Mouse (Mus musculus): ENCODE data around the gene Arhgef10l.

The Arhgef10l gene

DNA sequence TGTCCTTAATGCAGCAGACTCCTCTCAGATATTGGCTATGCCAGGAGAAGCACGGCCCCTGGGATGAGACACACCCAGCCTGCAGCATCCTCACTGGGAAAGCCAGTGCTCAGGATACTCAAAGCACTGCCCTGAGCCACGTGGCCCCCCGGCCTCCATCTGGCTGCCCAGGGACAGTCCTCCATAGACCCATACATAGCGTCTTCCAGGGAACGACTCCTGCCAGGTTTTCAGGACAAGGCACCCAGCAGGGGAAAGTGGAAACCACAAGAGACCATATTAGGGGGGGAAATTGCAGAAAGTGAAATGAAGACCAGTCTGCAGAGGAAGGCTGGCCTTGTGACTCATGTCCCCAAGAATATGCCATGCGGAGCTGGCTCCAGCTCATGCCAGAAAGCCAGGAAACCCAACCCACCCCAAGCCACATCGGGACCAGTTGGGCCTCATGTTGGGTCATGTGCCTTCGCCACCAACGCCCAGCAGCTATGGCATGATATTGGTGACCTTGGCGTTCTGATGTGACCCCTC lies 30.9 kb downstream of the Arhgef10l start:
- no peak for DNase-seq (ENCODE audit: low read depth, low spot score)

DNA sequence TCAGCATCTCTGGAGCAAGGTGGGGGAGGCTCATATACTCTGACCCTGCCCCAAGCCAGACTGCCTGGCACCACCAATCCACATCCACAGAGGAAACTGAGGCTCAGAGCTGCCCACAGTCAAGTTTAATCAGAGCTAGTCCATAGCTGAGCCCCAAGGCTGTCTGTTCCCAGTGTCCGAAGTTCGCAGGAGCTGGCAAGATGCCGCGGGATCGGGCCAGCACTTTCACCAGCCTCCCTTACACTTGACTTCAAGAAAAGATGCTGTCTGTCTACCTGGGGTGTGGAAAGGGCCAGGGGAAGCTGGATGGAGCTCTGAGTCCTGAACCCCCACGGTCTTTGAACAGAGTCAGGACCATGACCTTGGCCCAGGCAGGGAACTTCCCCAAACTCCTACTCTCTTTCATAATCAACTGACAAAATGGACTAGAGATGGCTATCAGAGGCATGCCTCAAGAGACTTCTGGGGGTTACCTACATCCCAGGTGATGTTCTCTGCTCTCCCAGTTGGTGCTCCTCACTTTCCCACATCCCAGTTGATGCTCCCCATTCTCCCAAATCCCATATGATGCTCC lies 34.4 kb downstream of the Arhgef10l start:
- DNase-seq (ENCODE audit: low read depth, low spot score) = no peak

DNA sequence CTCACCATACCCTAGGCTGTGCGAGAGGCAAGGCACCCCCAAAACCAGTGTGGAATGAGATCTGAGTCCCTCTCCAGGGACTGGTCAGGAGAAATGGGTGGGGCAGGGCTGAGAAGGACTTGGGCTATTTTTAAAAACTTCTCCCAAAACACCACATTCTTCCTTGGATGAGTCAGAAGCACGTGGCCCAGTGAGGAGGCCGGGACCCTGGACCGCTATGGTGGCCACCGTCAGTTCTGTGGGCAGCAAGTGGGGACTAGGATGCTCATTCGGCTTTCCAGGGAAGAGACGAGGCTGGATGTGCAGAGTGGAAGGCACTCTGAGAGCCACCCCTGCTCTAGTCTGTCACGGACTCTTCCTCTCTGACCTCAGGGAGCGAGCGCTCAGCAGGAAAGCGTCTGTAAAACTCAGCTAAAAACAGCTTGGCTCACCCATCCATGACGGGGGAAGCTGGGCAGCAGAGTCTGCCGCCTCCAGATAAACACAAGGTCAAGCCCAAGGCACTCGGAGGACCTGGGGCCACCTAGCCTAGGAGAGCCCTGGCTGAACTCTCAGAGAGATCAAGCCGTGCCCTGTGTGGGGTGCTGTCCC lies 35.1 kb downstream of the Arhgef10l start:
- no peak for DNase-seq (ENCODE audit: low read depth, low spot score)

DNA sequence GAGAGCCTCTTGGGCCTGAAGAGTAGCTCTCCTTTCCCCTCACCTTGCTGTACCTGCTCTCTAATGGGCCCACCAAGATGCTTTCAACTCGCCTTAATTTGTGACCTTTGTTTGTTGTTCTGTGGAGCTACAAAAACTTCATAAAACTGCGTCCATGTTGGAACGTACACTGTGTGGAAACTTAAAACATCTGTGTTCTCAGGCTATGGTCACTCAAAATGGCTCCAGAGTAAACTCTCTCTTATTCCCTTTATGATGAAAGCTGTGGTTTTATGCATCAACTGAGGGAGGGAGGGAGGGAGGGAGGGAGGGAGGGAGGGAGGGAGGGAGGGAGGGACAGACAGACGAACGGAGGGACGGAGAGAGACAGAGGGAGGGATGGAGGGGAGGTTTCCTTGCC lies 35.7 kb downstream of the Arhgef10l start:
- DNase-seq (ENCODE audit: low read depth, low spot score) = no peak

DNA sequence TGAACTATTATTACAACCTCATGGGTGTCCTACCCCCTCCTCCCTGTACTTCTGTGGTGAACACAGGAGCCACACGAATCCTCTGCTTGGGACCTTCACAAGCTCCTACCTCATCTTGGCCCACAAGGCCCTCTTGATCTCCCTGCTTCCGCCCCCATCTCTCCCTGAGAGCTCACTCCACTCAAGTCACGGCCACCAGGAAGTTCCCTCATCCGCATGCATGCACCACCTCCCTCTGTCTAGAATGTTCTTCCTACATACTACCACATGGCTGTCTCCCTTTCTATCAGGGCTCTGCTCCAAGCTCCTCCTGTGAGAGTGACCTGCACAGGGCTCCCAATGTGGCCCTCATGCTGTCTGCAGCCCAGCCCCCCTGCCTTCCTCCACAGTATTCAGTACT lies 36.8 kb downstream of the Arhgef10l start:
- no peak for DNase-seq (ENCODE audit: low read depth, low spot score)

DNA sequence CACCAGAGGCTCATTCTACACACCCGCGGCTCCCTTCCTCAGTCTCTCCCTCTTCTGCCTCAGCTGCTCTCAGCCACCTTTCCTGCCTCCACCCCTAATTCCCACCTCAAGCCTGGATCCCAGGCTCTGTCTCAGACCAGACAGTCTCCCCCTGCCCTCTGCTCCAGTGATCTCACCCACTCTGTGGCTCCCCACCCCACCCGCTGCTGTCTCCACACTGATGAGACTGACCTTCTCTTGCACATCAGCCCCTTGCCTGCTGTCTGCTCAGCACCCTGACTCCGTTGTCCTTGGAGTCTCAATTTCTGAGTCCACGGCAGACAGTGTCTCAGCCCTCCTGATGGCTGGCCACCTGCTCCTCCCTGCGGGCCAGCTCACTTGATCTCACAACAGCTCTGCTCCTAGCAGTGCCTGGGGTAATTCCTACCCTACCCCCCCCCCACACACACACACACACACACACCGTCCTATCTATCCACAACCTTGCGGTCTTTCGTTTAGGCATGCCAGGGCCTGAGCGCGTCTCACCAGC lies 37.3 kb downstream of the Arhgef10l start:
- DNase-seq (ENCODE audit: low read depth, low spot score) = no peak

DNA sequence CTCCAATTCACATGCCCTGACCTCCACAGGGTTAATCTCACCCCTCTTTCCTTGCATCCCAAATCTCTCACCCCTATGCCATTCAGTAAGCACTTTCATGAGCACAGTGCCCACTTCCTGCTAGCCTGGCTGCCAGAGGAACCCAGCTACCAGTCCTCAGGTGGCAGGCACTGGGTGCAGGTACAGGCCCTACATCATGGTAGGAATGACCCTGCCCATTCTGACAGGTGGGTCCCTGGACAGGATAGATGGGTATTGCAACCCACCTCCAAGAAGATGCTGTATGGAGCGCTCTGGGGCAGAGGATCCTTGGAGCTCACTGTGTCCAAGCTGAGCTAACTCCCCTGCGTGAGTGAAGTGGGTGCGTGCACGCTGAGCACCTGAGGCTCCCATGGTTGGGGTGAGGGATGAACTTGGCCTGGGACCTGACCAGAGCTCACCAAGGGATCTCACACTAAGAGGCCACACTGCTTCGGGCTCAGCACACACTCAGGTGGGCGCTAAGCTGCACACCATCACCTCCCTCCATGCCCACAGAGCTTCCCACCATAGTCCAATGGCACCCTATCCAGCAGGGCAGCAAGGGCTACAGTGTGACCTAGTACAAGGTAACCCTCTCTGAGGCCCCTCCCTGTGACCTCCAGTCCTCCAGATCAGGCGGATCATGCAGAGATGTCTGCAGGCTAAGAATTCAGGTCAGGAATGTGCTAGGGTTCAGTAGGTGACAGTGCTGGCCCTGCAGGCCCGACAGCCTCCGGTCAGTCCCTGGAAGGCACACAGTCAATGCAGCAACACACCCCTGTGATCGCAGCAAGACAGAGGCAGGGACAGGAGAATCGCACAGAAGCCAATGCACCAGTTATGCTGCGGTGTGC lies 39.9 kb downstream of the Arhgef10l start:
- no peak for DNase-seq (ENCODE audit: low read depth, low spot score)

DNA sequence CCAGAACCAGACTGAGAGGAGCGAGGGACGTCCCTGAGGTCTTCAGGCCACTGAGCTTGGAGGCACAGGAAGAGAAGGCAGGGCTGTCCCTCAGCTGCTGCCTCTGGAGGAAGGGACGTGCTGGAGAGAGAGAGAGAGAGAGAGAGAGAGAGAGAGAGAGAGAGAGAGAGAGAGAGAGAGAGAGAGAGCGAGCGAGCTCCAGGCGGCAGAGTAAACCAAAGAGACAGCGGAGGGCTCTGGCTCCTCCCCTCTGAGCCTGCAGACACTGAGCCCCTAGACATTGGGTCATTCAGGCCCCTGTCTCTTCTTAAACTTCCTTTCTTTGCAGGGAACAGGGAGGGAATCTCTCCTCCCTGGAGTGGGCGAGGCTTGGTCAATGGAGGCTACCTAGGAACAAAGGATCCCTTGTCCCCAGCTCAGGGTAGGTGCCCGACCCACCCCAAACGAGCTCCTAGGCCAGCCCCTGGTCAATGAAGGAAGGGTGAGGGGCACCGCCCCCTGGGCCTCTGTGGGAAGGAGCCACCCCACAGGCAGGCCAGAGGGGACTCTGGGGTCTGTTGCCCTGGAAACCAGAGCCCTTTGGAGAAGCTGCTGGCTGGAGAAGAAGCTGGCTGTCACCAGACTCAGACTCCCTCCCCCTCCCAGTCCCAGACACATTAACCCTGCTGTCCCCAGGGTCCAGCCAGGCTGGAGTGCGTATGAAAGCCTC lies 41.2 kb downstream of the Arhgef10l start:
- DNase-seq (ENCODE audit: low read depth, low spot score) = no peak

DNA sequence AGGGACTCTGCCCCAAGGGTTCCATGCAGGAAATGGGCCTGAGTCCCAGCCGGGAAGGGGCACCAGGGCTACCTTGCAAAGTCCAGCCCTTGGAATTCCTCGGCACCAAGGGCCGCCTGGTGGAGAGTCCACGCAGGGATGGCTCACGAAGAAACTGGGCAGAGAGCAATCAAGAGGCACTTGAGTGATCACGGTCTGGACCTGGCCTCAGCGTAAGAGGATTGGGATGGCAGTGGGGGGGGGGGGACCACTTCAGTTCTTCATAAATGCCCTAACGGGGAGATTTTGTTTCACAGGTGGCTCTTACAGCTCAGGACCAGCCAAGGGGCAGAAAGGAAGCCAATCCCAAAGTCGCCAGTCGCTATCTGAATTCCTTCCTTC lies 41.7 kb downstream of the Arhgef10l start:
- DNase-seq (ENCODE audit: low read depth, low spot score) = no peak

DNA sequence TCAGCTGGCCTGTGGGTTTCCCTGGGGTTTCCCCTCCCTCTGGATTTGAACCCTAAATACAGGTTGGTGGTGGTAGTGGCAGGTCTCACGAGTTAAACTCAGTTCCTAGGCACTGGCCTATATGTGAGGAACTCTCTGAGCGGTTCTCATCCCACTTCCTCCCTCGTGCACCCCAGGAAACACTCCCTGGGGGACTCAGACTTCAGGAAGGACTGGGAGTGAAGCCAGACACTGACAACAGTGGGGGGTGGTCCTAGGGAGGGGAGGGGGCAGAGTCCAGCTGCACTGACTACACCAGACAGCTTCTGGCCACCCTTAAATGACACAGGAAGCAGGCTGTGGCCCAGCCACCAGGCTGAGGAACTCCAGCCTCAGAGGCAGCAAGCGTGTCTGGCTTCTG lies 43.0 kb downstream of the Arhgef10l start:
- no peak for DNase-seq (ENCODE audit: low read depth, low spot score)

DNA sequence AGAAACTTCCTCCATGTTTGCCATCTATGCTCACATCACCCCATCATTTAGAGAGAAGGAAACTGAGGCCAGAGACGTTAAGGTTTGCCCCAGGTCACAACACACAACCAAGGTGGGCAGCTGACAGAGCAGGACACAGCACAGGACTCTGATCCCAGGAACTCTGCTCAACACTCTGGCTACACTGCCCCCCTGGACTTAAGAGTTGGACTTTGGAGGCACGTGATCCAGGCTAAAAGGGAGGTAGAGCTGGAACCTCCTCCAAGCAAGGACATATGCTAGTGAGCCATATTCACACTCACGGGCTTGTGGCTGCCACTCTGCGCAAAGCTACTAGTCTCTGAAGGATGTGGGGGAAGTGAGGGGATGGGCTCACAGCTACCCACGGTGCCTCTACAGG lies 45.3 kb downstream of the Arhgef10l start:
- DNase-seq (ENCODE audit: low read depth, low spot score) = no peak

DNA sequence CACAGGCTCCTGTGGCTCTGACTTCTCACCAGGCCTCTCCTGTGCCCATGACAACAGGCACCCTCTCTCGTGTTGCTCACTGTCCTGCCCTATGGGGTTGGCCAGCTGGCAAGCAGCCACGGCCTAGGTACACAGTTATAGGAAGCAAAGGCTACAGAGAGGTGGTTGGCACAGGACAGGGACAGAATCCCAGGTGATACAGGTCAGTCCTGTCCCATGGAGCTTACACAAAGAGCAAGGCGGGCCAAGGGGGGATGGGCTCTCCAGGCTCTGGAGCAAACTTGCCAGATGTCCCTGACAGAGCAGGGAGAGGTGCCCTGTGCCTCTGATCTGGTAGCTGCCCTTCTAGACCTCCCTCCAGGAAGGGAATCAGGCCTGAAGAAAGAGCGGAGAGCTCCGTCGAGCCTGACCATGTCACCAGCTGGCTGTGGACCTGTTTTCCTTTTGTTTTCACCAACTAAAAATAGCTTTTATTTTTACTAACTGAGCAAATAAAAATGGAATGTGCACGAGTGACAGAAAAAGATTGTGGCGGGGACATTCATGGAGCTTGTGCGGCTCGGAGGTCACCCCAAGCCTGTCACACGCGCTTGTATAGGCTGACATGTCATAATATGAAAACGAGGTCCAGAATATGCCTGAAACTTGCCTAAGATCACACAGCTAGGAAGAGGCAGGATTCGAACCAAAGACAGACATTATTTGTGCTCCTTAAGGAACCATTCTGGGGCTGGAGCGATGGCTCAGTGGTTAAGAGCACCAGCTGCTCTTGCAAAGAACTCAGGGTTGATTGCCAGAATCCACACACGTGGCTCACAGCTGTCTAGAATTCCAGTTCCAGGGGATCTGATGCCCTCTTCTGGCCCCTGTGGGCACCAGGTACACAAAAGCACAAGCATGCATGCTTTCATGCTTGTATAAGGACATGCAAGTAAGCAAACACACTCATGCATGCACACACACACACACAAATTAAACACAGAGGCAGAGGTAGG lies 48.1 kb downstream of the Arhgef10l start:
- no peak for DNase-seq (ENCODE audit: low read depth, low spot score)

DNA sequence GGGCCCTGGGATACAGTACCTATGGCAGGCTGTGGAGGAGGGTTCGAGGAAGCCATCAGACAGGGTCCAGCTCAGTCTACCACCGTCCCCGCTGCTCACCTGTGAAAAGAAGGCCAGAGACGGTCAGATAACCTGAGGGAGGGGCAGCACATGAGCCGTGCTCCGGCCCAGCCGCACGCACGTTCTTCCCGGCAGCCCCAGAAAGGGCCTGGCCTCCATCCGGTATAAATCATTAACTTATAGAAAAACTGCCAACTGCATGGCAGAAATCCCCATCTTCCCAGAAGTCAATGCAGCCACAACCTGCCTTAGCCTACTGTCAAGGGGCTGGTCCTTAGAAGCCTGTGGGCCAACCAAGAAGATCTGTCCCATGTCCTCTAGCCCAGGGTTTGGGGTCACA lies 48.9 kb downstream of the Arhgef10l start:
- no peak for DNase-seq (ENCODE audit: low read depth, low spot score)

DNA sequence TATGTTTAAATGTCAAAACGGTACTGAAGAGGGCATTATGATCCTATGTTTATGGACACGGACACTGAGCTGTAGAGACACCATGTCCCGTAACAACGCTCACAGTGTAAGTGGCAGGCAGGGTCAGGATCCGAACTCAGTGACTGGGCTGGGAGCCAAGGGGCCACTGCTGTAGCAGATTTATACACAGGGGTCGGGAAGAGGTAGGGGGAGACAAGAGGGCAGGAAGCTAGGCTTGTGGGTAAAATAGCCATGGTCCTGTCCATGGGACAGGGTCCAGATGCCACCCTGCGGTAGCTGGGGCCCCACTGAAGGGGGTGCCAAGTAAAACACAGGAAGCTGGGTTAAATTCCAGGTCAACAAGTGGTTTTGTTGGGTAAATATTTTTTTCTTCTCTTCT lies 49.6 kb downstream of the Arhgef10l start:
- no peak for DNase-seq (ENCODE audit: low read depth, low spot score)

DNA sequence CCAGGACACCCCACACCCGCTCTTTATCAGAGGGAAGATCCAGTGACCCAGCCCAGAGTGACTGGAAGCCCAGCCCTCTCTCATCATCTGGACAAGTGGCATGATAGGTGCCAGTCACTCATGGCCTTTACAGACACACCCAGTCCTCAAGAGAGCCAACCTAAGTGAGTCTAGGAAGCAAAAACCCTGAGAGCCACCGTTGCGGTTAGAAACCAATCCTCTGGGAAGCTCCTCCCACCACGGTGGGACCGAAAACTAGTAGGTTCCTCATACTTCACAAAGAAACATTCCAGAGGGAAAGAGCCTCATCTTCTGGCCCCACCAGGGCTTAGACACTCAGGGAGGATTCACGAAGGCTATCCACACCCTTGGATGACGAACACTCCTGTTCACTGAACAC lies 50.0 kb downstream of the Arhgef10l start:
- no peak for DNase-seq (ENCODE audit: low read depth, low spot score)

DNA sequence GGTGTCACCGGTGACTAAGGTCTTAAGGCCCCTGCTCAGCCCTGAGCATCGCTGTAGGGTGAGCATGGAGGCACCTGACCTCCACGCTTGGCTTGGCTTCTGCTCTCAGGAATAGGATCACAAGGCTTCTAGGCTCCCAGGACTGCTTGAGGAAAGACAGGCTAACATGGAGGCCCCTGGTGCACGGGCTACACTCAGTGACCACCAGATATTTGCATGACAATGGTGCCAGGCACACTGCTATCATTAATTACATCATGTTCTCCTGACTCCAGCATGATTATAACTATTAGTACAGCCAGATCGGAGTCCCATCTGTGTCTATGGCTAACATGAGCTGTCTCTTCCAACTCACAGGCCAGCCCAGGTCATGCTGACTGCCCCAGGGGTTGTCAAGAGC lies 51.3 kb downstream of the Arhgef10l start:
- DNase-seq (ENCODE audit: low read depth, low spot score) = no peak

DNA sequence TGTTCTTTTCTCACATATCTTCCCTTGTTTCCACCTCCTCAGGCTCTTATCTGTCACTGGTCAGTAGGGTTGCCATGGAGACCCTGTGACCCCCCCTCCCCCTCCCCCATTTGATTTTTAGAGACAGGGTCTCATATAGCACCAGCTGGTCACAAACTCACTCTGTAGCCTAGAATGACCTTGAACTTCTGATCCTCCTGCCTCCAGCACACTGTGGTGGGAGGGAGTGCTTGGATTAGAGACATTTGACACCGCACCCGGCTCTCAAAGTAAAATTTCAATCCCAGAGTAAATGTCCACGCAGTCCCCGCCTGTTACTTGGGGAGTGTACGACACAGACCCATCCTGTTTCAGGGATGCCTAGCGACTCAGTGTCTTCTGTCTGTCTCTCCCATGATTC lies 51.7 kb downstream of the Arhgef10l start:
- no peak for DNase-seq (ENCODE audit: low read depth, low spot score)

DNA sequence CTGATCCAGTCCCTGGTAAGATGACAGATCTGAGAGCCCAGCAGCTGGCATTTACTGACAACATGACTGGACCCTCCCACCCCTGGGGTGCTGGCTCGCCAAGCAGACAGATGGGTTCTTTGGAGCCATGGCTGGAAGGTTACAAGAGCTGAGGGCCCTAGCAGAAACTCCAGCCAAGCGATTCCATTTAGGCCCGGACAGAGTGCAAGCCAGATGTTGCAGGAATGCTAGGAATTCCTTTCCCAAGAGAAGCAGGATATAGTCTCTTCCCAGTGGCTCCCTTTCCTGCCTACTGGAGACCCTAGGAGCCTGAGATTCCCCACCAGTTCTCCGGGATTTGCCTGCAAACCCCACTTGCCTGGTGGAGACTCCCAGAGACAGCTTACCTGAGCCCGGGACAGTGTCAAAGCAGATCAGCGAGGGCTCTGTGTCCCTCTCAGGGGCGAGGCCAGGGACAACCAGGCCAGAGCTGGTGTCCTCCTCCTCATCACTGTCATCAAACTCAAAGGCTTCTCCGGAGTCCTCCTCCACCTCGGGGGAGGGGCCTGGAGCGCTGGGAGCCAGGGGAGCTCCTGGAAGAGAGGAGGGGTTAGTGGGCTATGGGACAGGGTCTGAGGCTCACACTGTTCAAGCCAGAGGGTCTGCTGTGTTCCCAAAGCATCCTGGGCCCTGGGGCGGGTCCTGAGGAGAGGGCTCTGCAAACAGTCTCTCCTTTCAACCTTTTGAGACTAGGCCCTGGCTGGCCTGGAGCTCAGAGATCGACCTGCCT lies 54.8 kb downstream of the Arhgef10l start:
- DNase-seq (ENCODE audit: low read depth, low spot score) = no peak

DNA sequence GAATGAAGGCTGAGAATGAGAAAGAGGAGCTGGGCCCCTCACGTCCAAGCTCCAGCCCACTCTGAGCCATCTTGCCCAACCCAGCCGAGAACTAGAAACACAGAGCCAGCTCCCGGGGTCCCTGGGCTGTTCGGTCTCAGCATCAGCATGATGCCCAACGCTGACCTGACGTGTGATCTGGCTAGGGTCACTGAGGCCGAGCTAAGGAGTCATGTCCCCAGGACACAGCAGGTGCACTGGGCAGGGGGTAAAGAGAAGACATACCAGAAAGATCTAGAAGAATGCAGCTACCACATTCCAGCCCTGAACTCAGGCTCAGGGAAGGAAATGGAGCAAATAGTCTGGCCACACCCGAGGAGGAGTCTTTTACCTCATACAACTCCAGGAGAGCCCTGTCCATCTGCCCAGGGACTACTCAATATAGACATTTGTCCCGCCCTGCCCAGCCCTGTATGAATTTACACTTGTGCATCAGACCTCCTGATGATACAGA lies 57.5 kb downstream of the Arhgef10l start:
- DNase-seq (ENCODE audit: low read depth, low spot score) = no peak

DNA sequence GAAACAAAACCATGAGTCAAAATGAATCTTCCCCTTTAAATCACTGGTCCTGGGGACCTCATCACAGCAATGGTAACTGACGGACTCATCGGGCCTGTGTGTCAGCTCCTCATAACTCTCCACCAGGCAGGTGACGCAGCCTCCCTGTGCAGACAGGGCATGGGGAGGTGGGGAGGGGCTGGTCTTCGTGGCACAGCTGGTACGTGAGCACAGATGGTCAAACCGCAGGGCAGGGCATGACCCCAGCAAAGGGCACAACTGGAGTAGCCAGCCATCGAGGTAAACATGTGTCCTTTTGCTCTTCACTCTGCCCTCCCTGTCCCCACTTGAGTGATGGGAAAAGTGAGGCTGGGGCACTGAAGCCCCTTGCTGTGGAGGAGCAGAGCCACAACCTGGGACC lies 59.0 kb downstream of the Arhgef10l start:
- no peak for DNase-seq (ENCODE audit: low read depth, low spot score)

Measured in c-Kit-negative CD71-positive TER-119-positive erythroid progenitor cells, embryonic 14.5 days (primary cell).